Mouse (Mus musculus): ENCODE measurements at regions not wholly inside any gene's neighbourhood (a gene's known extent, or its start where the extent isn't known, plus 50 kb on each side); places are given as distances from the start of the nearest gene placed in this dataset.

- no peak overlapping the region for H3K9ac ChIP-seq
- no peak overlapping the region for H3K27ac ChIP-seq
- H3K27me3 ChIP-seq (replicated peaks): no peaks in the 10 kb centered on the region
- no peak overlapping the region for H3K4me2 ChIP-seq (replicated peaks)
- H3K9me3 ChIP-seq: no peaks in the 10 kb centered on the region
- no peak for ATAC-seq (ENCODE audit: low FRiP score, low read depth)
- no peak overlapping the region for H3K4me3 ChIP-seq
- no peaks in the 10 kb centered on the region for H3K4me1 ChIP-seq
- H3K36me3 ChIP-seq: no peaks in the 10 kb centered on the region
- WGBS: 76% methylated on average over 4 of the region's 4 CpGs
Observed at GRCm38 (mm10) chrX:10770575-10770974, 55.8 kb downstream of the Mid1ip1 start.

GRCm38 (mm10) chrX:10775714-10776515 lies 61.1 kb downstream of the Mid1ip1 start:
- Histone ChIP-seq H3K9ac (no peak overlapping the region), H3K4me2 (replicated peaks) (no peak overlapping the region), H3K4me1 (no peaks in the 10 kb centered on the region), H3K27ac (no peak overlapping the region), H3K4me3 (no peak overlapping the region), H3K27me3 (replicated peaks) (no peaks in the 10 kb centered on the region), H3K36me3 (no peaks in the 10 kb centered on the region), H3K9me3 (no peaks in the 10 kb centered on the region)
- WGBS: 54% methylated on average over 8 of the region's 8 CpGs
- ATAC-seq (ENCODE audit: low FRiP score, low read depth): no peak

- WGBS: 53% methylated on average over 7 of the region's 7 CpGs
- Histone ChIP-seq H3K27me3 (replicated peaks) (no peaks in the 10 kb centered on the region), H3K9ac (no peak overlapping the region), H3K36me3 (no peaks in the 10 kb centered on the region), H3K9me3 (no peaks in the 10 kb centered on the region), H3K27ac (no peak overlapping the region), H3K4me1 (no peaks in the 10 kb centered on the region), H3K4me3 (no peak overlapping the region), H3K4me2 (replicated peaks) (no peak overlapping the region)
- no peak for ATAC-seq (ENCODE audit: low FRiP score, low read depth)
Observed at GRCm38 (mm10) chrX:10776516-10776818, 61.7 kb downstream of the Mid1ip1 start.

- H3K27me3 ChIP-seq (replicated peaks): no peaks in the 10 kb centered on the region
- H3K4me2 ChIP-seq (replicated peaks): no peak overlapping the region
- no peak for ATAC-seq (ENCODE audit: low FRiP score, low read depth)
- no peaks in the 10 kb centered on the region for H3K36me3 ChIP-seq
- H3K4me3 ChIP-seq: no peak overlapping the region
- no peaks in the 10 kb centered on the region for H3K4me1 ChIP-seq
- WGBS: 85% methylated on average over 2 of the region's 2 CpGs
- H3K27ac ChIP-seq: no peak overlapping the region
- no peaks in the 10 kb centered on the region for H3K9me3 ChIP-seq
- H3K9ac ChIP-seq: no peak overlapping the region
Observed at GRCm38 (mm10) chrX:10778014-10778413, 63.2 kb downstream of the Mid1ip1 start.

GRCm38 (mm10) chrX:10786359-10786758 lies 71.5 kb downstream of the Mid1ip1 start:
- H3K27ac ChIP-seq: no peak overlapping the region
- WGBS: 83% methylated on average over 3 of the region's 3 CpGs
- no peak overlapping the region for H3K4me2 ChIP-seq (replicated peaks)
- ATAC-seq (ENCODE audit: low FRiP score, low read depth): no peak
- no peaks in the 10 kb centered on the region for H3K9me3 ChIP-seq
- no peaks in the 10 kb centered on the region for H3K4me1 ChIP-seq
- H3K27me3 ChIP-seq (replicated peaks): no peaks in the 10 kb centered on the region
- no peak overlapping the region for H3K4me3 ChIP-seq
- no peaks in the 10 kb centered on the region for H3K36me3 ChIP-seq
- H3K9ac ChIP-seq: no peak overlapping the region

GRCm38 (mm10) chrX:10787057-10787456 lies 72.2 kb downstream of the Mid1ip1 start:
- Histone ChIP-seq H3K4me1 (no peaks in the 10 kb centered on the region), H3K27me3 (replicated peaks) (no peaks in the 10 kb centered on the region), H3K4me3 (no peak overlapping the region), H3K9me3 (no peaks in the 10 kb centered on the region), H3K27ac (no peak overlapping the region), H3K36me3 (no peaks in the 10 kb centered on the region), H3K9ac (no peak overlapping the region), H3K4me2 (replicated peaks) (no peak overlapping the region)
- ATAC-seq (ENCODE audit: low FRiP score, low read depth): no peak
- 91% methylated on average over 2 of the region's 2 CpGs for WGBS

GRCm38 (mm10) chrX:10820313-10820920 lies 105.6 kb downstream of the Mid1ip1 start:
- H3K4me3 ChIP-seq: no peak overlapping the region
- no peak overlapping the region for H3K27ac ChIP-seq
- no peak for ATAC-seq (ENCODE audit: low FRiP score, low read depth)
- H3K9me3 ChIP-seq: no peaks in the 10 kb centered on the region
- no peaks in the 10 kb centered on the region for H3K36me3 ChIP-seq
- 86% methylated on average over 7 of the region's 7 CpGs for WGBS
- no peak overlapping the region for H3K9ac ChIP-seq
- H3K27me3 ChIP-seq (replicated peaks): no peaks in the 10 kb centered on the region
- H3K4me2 ChIP-seq (replicated peaks): no peak overlapping the region
- H3K4me1 ChIP-seq: no peaks in the 10 kb centered on the region

- Histone ChIP-seq H3K27me3 (replicated peaks) (no peaks in the 10 kb centered on the region), H3K9me3 (no peaks in the 10 kb centered on the region), H3K4me2 (replicated peaks) (no peak overlapping the region), H3K4me3 (no peak overlapping the region), H3K36me3 (no peaks in the 10 kb centered on the region), H3K27ac (no peak overlapping the region), H3K9ac (no peak overlapping the region), H3K4me1 (no peaks in the 10 kb centered on the region)
- ATAC-seq (ENCODE audit: low FRiP score, low read depth): no peak
- WGBS: 59% methylated on average over 1 of the region's 1 CpGs
Observed at GRCm38 (mm10) chrX:10833681-10834080, 118.9 kb downstream of the Mid1ip1 start.

- Histone ChIP-seq H3K4me2 (replicated peaks) (no peak overlapping the region), H3K27me3 (replicated peaks) (no peaks in the 10 kb centered on the region), H3K4me3 (no peak overlapping the region), H3K36me3 (no peaks in the 10 kb centered on the region), H3K27ac (no peak overlapping the region), H3K4me1 (no peaks in the 10 kb centered on the region), H3K9ac (no peak overlapping the region), H3K9me3 (no peaks in the 10 kb centered on the region)
- 43% methylated on average over 6 of the region's 6 CpGs for WGBS
- no peak for ATAC-seq (ENCODE audit: low FRiP score, low read depth)
Observed at GRCm38 (mm10) chrX:10857089-10857488, 142.3 kb downstream of the Mid1ip1 start.

GRCm38 (mm10) chrX:10857668-10858067 lies 142.9 kb downstream of the Mid1ip1 start:
- H3K4me1 ChIP-seq: no peaks in the 10 kb centered on the region
- no peaks in the 10 kb centered on the region for H3K27me3 ChIP-seq (replicated peaks)
- no peaks in the 10 kb centered on the region for H3K9me3 ChIP-seq
- H3K36me3 ChIP-seq: no peaks in the 10 kb centered on the region
- no peak overlapping the region for H3K4me2 ChIP-seq (replicated peaks)
- H3K27ac ChIP-seq: no peak overlapping the region
- 37% methylated on average over 3 of the region's 3 CpGs for WGBS
- H3K4me3 ChIP-seq: no peak overlapping the region
- no peak for ATAC-seq (ENCODE audit: low FRiP score, low read depth)
- no peak overlapping the region for H3K9ac ChIP-seq

GRCm38 (mm10) chrX:10871613-10872012 lies 156.8 kb downstream of the Mid1ip1 start:
- H3K4me2 ChIP-seq (replicated peaks): no peak overlapping the region
- no peaks in the 10 kb centered on the region for H3K36me3 ChIP-seq
- ATAC-seq (ENCODE audit: low FRiP score, low read depth): no peak
- no peak overlapping the region for H3K27ac ChIP-seq
- no peaks in the 10 kb centered on the region for H3K9me3 ChIP-seq
- H3K9ac ChIP-seq: no peak overlapping the region
- 93% methylated on average over 4 of the region's 4 CpGs for WGBS
- H3K27me3 ChIP-seq (replicated peaks): no peaks in the 10 kb centered on the region
- no peak overlapping the region for H3K4me3 ChIP-seq
- H3K4me1 ChIP-seq: no peaks in the 10 kb centered on the region

- WGBS: 39% methylated on average over 5 of the region's 5 CpGs
- H3K4me2 ChIP-seq (replicated peaks): no peak overlapping the region
- H3K27ac ChIP-seq: no peak overlapping the region
- H3K9ac ChIP-seq: no peak overlapping the region
- H3K9me3 ChIP-seq: no peaks in the 10 kb centered on the region
- no peaks in the 10 kb centered on the region for H3K36me3 ChIP-seq
- ATAC-seq (ENCODE audit: low FRiP score, low read depth): peak; percentile 65; the same call in 1 of the 2 replicates
- H3K27me3 ChIP-seq (replicated peaks): no peaks in the 10 kb centered on the region
- H3K4me3 ChIP-seq: no peak overlapping the region
- no peaks in the 10 kb centered on the region for H3K4me1 ChIP-seq
Observed at GRCm38 (mm10) chrX:10877856-10878255, 163.0 kb downstream of the Mid1ip1 start.

GRCm38 (mm10) chrX:10878922-10879321 lies 164.1 kb downstream of the Mid1ip1 start:
- H3K4me1 ChIP-seq: no peaks in the 10 kb centered on the region
- no peaks in the 10 kb centered on the region for H3K9me3 ChIP-seq
- H3K27me3 ChIP-seq (replicated peaks): no peaks in the 10 kb centered on the region
- no peak overlapping the region for H3K9ac ChIP-seq
- ATAC-seq (ENCODE audit: low FRiP score, low read depth): no peak
- no peak overlapping the region for H3K4me3 ChIP-seq
- no peaks in the 10 kb centered on the region for H3K36me3 ChIP-seq
- no peak overlapping the region for H3K27ac ChIP-seq
- H3K4me2 ChIP-seq (replicated peaks): no peak overlapping the region
- 83% methylated on average over 5 of the region's 5 CpGs for WGBS
